Mouse (Mus musculus) CH12.LX (cell line): ENCODE data around the gene Impdh1. TPM values are rescaled to one million over a fixed set of nuclear protein-coding genes. Genes with fewer than 3 reads are reported as not detected.

Experiments used
- DNase-seq: peaks from one replicate; pipeline ENCODE4 v3.0.0-alpha.2; 2013; ENCODE audit errors: extremely low read depth
- H3K27ac ChIP-seq: 2 replicates; pipeline ENCODE4 v1.5.1; 2012; ENCODE audit warnings: low read depth, mild to moderate bottlenecking, control low read depth, moderate library complexity; ENCODE audit not compliant: insufficient read depth
- H3K27me3 ChIP-seq: replicated peaks from 2 replicates; pipeline ENCODE3; 2012; ENCODE audit warnings: inconsistent platforms
- H3K36me3 ChIP-seq, 2 experiments: replicated peaks in 1 of 2; 2 replicates each; pipeline versions ENCODE3 to v1.6.1; 2012; ENCODE audit warnings: inconsistent platforms in 1 of 2, low read length in 1 of 2, mild to moderate bottlenecking in 1 of 2, mixed read lengths in 1 of 2, moderate library complexity in 1 of 2; ENCODE audit not compliant: control insufficient read depth in 1 of 2, insufficient read depth in 1 of 2
- H3K4me1 ChIP-seq, 2 experiments: 2 replicates each; pipeline ENCODE4 v1.6.1; 2012; ENCODE audit warnings: inconsistent platforms in 1 of 2, moderate library complexity in 1 of 2; ENCODE audit not compliant: insufficient read depth in 2 of 2, control insufficient read depth in 1 of 2
- H3K4me2 ChIP-seq: 2 replicates; pipeline ENCODE4 v1.6.1; 2012; ENCODE audit warnings: low read depth, mild to moderate bottlenecking, control low read depth; ENCODE audit not compliant: poor library complexity, insufficient read depth, severe bottlenecking
- H3K4me3 ChIP-seq, 3 experiments: fragments of 150-350 bp in 1 of 3; sonication (generic) in 1 of 3; replicated peaks in 1 of 3; 2 replicates each; pipeline versions ENCODE3 to v1.5.1; 2011 to 2012; ENCODE audit warnings: low read depth in 2 of 3, low read length in 2 of 3, mild to moderate bottlenecking in 2 of 3, moderate library complexity in 2 of 3, control low read depth in 1 of 3, improper control_type of control experiment in 1 of 3, inconsistent platforms in 1 of 3, mixed read lengths in 1 of 3; ENCODE audit not compliant: poor library complexity in 1 of 3
- H3K79me2 ChIP-seq: replicated peaks from 2 replicates; pipeline ENCODE4 v1.6.1; 2012; ENCODE audit warnings: mild to moderate bottlenecking, moderate library complexity; ENCODE audit not compliant: control insufficient read depth, poor library complexity, insufficient read depth, severe bottlenecking; ENCODE audit errors: extremely low read depth
- H3K9ac ChIP-seq: 2 replicates; pipeline ENCODE4 v1.6.1; 2012; ENCODE audit warnings: low read depth, mild to moderate bottlenecking, control low read depth, moderate library complexity; ENCODE audit not compliant: insufficient read depth
- H3K9me3 ChIP-seq: replicated peaks from 2 replicates; pipeline ENCODE3; 2012; ENCODE audit warnings: low read length, inconsistent platforms, mixed read lengths
- BHLHE40 ChIP-seq: IDR thresholded peaks from 2 replicates; pipeline ENCODE4 v1.6.1; 2011; ENCODE audit warnings: mild to moderate bottlenecking, low read depth, low read length, improper control_type of control experiment
- ETS1 ChIP-seq: conservative IDR thresholded peaks from 2 replicates; pipeline ENCODE4 v1.6.1; 2012; ENCODE audit warnings: low read depth, mild to moderate bottlenecking, inconsistent platforms, low read length, improper control_type of control experiment, moderate library complexity
- GABPA ChIP-seq: IDR thresholded peaks from 2 replicates; pipeline ENCODE4 v1.6.1; 2012; ENCODE audit warnings: low read depth, low read length, improper control_type of control experiment, inconsistent platforms; ENCODE audit not compliant: insufficient replicate concordance
- IRF4 ChIP-seq: IDR thresholded peaks from 2 replicates; pipeline ENCODE4 v1.6.1; 2014; ENCODE audit warnings: low read depth, mild to moderate bottlenecking, inconsistent platforms, low read length, improper control_type of control experiment
- JUND ChIP-seq: conservative IDR thresholded peaks from 2 replicates; pipeline ENCODE4 v1.6.1; 2011; ENCODE audit warnings: low read depth, low read length, improper control_type of control experiment
- MAZ ChIP-seq: IDR thresholded peaks from 2 replicates; pipeline ENCODE4 v1.6.1; 2012; ENCODE audit warnings: low read depth, mild to moderate bottlenecking, inconsistent platforms, low read length, improper control_type of control experiment, moderate library complexity
- MXI1 ChIP-seq: IDR thresholded peaks from 2 replicates; pipeline ENCODE4 v1.6.1; 2011; ENCODE audit warnings: mild to moderate bottlenecking, low read depth, low read length, improper control_type of control experiment
- NRF1 ChIP-seq: IDR thresholded peaks from 2 replicates; pipeline ENCODE4 v1.6.1; 2014; ENCODE audit warnings: low read depth, mild to moderate bottlenecking, inconsistent platforms, low read length, improper control_type of control experiment, moderate library complexity
- POLR2AphosphoS2 ChIP-seq: IDR thresholded peaks from 2 replicates; pipeline ENCODE4 v1.6.1; 2011; ENCODE audit warnings: low read depth, low read length, improper control_type of control experiment
- RAD21 ChIP-seq: IDR thresholded peaks from 2 replicates; pipeline ENCODE4 v1.6.1; 2011; ENCODE audit warnings: low read depth, mild to moderate bottlenecking, low read length, improper control_type of control experiment, moderate library complexity
- SIN3A ChIP-seq: IDR thresholded peaks from 2 replicates; pipeline ENCODE4 v1.6.1; 2012; ENCODE audit warnings: low read length, improper control_type of control experiment, inconsistent platforms
- TBP ChIP-seq: conservative IDR thresholded peaks from 2 replicates; pipeline ENCODE4 v1.6.1; 2011; ENCODE audit warnings: low read depth, low read length, improper control_type of control experiment
- USF1 ChIP-seq: IDR thresholded peaks from 2 replicates; pipeline ENCODE4 v1.6.1; 2014; ENCODE audit warnings: low read depth, mild to moderate bottlenecking, inconsistent platforms, low read length, improper control_type of control experiment
- ZNF384 ChIP-seq: IDR thresholded peaks from 2 replicates; pipeline ENCODE4 v1.6.1; 2012; ENCODE audit warnings: low read depth, low read length, improper control_type of control experiment, inconsistent platforms
- dilution Hi-C: fragments of 300-500 bp; cut with MboI; formaldehyde crosslinking; loops from 2 replicates; pipeline ENCODE4 v1.14.3; 2020; ENCODE audit warnings: low sequenced_read_pairs; ENCODE audit not compliant: extremely low pct_unique_long_range_greater_than_20kb, extremely low pct_ligation_motif_present
- in situ Hi-C: fragments of 300-500 bp; cut with MboI; formaldehyde crosslinking; loops from 3 replicates; pipeline ENCODE4 v1.14.3; 2019; ENCODE audit warnings: low sequenced_read_pairs, low pct_ligation_motif_present, low pct_unique_long_range_greater_than_20kb, mixed read lengths
- polyA plus RNA-seq: library from polyadenylated mRNA; unstranded; fragments of >175 nt; gene quantifications from 2 replicates; pipeline ENCODE4 v1.2.1, GENCODE M21; 2012; ENCODE audit warnings: low read depth; ENCODE audit not compliant: insufficient read length
- total RNA-seq, 2 experiments: library from RNA; depleted of rRNA; stranded (reverse); fragments of 300-350 nt in 1 of 2; fragments of >200 nt in 1 of 2; gene quantifications; 2 replicates each; pipeline ENCODE4 v1.2.3; 2012 to 2014

Gene Impdh1
- total and polyA plus RNA-seq, 3 experiments, result 3.1 to 19.6 (median 14.9) TPM

DNA sequence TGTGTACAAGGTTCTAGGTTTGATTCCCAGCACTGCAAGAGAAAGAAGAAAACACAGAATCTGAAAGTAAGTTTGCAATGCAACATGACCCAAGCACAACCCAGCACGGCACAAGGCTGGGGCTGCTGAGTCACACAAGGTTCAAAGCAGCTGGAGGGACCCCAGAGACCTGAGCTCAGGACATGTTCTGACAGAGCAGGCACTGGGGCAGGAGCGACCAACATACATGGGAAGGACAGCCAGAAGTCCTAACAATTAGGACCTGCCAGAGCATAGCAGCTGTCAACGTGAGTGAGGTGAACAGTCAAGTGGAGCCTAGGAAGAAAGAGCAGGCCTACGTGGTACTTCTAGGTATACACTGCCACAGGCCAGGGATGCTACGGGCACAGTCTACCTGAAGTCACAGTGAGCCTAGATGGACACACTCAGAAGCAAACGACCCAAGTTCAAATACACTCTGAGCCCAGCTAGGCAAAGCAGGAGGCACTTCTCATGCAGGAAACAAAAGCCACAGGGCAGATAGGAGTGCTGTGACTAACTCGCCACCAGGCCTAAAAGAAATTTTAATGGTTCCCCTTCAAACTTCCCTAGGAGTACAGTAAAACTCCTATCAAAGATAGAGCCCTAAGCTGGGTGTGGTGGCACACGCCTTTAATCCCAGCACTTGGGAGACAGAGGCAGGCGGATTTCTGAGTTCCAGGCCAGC is 5.8 kb downstream of the Impdh1 start:
- H3K4me1 ChIP-seq, result peaks cover 10 to 61% of the 10 kb centered on the region in 2 experiments
- TF ChIP-seq MXI1, result peak; percentile 53; the same call in 1 of the 2 replicates
- TF ChIP-seq RAD21, result no peak
- TF ChIP-seq POLR2AphosphoS2, result no peak
- no peak for TF ChIP-seq NRF1
- no peak for TF ChIP-seq USF1
- no peak for TF ChIP-seq JUND
- TF ChIP-seq TBP, result no peak
- no peak for TF ChIP-seq BHLHE40
- peak; percentile 57; the same call in 1 of the 2 replicates for TF ChIP-seq ETS1
- no peak for TF ChIP-seq GABPA
- no peak for TF ChIP-seq MAZ
- TF ChIP-seq IRF4, result 0 out of 2 replicates have a peak, but pooled peaks have one; percentile 13
- in situ Hi-C loops (no loop called here), dilution Hi-C loops (no loop called here)
- H3K4me2 ChIP-seq, result peak overlapping the region; percentile 3; the same call in 1 of the 2 replicates
- peak; percentile 27 for DNase-seq
- no peak overlapping the region for H3K9ac ChIP-seq
- H3K79me2 ChIP-seq, result 0 out of 2 replicates have a peak, but pooled peaks cover 2% of the 10 kb centered on the region
- peaks cover 32% of the 10 kb centered on the region for H3K27me3 ChIP-seq
- H3K27ac ChIP-seq, result peak overlapping the region; percentile 44
- H3K36me3 ChIP-seq, result peaks cover 12 to 24% of the 10 kb centered on the region in 2 experiments
- H3K9me3 ChIP-seq, result no peaks in the 10 kb centered on the region
- H3K4me3 ChIP-seq, result no peak overlapping the region

DNA sequence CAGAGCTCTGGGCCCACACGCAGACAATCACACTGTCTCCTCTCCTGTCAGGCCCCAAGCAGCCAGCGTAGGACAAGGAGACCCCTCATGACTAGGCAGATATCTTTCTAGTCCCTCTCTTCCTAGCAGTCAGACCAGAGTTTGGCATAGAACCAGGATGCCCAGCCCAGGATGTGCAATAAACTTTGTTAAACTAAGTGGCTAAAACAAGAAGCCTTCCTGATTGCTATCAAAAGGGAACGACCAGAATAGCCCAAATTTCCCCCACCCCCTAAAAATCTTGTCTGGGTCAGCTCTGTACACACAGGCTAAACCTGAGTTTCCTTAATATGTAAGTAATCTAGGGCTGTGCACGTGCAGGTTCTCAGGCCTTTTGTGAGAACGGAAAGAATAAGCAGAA is 8.0 kb downstream of the Impdh1 start:
- no peak for TF ChIP-seq RAD21
- TF ChIP-seq SIN3A, result no peak
- TF ChIP-seq ZNF384, result no peak
- peak; percentile 45; the same call in 1 of the 2 replicates for TF ChIP-seq BHLHE40
- no peak for TF ChIP-seq POLR2AphosphoS2
- TF ChIP-seq, all 38 proteins: peak for 1
- H3K4me2 ChIP-seq, result no peak overlapping the region
- in situ Hi-C loops (loop anchor here (5.0 to 10.0 kb wide), 2 partner anchors 34 to 67 kb away; partner anchors contain the start of genes Fam71f2 and Hilpda), dilution Hi-C loops (no loop called here)
- no peak overlapping the region for H3K27ac ChIP-seq
- peaks cover 31 to 46% of the 10 kb centered on the region in 2 experiments for H3K36me3 ChIP-seq
- 0 out of 2 replicates have a peak, but pooled peaks cover 2% of the 10 kb centered on the region for H3K79me2 ChIP-seq
- H3K9me3 ChIP-seq, result no peaks in the 10 kb centered on the region
- H3K4me1 ChIP-seq, result peaks cover 6 to 42% of the 10 kb centered on the region in 2 experiments
- H3K27me3 ChIP-seq, result peaks cover 10% of the 10 kb centered on the region
- no peak overlapping the region for H3K4me3 ChIP-seq
- DNase-seq, result no peak
- H3K9ac ChIP-seq, result no peak overlapping the region
